Mouse (Mus musculus) urinary bladder, postnatal 4 days (tissue): ENCODE results near the gene Tbx21.

Source experiments
- DNase-seq, 2 experiments: peaks; one replicate each; pipeline ENCODE4 v3.0.0; 2021 to 2022; ENCODE audit warnings: low spot score in 2 of 2

Gene Tbx21

GRCm38 (mm10) chr11:97132185-97132584 is 17.1 kb upstream of the Tbx21 start:
- DNase-seq: no peak

DNA sequence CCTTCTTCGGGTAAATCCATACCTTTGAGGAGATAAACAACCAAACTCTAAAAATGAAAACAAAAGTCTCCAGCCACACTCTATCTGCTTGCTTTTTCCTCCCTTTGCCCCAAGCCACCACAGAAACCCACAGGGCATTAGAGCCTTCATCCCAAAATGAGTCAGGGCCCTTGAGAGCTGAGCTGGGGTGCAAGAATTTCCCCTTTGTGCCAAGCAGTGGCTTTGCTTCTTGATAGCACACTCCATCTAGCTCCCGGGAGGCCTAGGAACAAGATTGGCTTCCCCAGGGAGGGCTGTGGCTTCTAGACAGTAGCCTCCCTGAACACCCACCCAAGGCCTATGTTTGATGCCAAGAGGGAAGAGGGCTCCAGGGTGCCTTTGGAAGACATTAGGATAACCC is 16.6 kb upstream of the Tbx21 start:
- no peak for DNase-seq

- DNase-seq: no peak
Observed at GRCm38 (mm10) chr11:97130318-97130717, 15.2 kb upstream of the Tbx21 start.

DNA sequence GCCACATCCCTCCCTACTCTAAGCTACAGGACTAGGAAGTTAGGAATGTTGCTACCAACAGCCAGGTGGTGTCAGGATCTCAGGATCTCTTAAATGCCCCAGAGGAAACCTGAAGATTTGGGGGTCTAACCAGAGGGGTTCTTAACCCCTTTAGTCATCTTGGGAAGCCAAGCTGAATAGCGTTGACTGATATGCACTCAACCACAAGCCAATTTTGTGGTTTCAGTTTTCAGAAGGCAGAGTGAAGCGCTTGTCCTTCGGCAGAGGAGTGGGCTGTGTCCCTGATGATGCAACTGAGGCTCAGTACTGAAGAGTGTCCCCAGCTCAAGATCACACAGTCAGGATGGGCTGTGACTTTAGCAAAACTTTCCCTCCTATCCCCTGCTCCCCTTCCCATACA is 13.8 kb upstream of the Tbx21 start:
- DNase-seq: no peak

DNA sequence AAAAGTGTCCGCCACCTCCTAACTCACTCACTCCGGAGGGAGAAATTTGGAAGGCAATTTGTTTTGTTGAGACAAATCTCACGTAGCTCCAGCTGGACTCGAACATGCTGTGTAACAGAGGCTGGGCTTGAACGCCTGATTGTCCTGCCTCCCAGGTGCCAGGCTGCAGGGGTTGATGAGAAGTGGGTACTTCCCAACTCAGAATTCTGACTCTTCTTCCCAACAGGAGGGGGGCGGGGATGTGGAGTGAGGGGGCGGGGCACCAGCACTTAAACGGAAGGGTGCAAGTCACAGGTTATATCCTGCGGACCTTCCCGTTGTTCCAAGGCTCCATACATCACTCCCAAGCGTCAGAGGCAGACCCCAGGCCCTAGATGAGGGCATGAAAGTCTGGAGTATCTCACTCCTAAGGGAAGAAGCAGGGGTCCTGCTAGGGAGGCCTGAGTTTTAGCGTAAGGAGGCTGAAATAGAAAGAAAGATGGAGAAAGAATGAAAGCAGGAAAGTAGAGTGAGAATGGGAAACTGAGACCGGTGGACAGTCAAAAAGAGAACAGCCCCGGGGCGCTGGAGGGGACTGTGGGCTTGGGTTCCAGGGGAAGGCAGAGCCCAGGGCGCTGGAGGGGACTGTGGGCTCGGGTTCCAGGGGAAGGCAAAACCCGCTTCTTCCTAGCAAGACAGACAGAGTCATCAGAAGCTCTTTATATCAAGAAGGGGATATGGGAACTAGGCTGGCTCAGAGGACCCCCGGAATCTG is 12.5 kb upstream of the Tbx21 start:
- DNase-seq: no peak

GRCm38 (mm10) chr11:97126645-97127468 is 11.7 kb upstream of the Tbx21 start:
- no peak for DNase-seq

DNA sequence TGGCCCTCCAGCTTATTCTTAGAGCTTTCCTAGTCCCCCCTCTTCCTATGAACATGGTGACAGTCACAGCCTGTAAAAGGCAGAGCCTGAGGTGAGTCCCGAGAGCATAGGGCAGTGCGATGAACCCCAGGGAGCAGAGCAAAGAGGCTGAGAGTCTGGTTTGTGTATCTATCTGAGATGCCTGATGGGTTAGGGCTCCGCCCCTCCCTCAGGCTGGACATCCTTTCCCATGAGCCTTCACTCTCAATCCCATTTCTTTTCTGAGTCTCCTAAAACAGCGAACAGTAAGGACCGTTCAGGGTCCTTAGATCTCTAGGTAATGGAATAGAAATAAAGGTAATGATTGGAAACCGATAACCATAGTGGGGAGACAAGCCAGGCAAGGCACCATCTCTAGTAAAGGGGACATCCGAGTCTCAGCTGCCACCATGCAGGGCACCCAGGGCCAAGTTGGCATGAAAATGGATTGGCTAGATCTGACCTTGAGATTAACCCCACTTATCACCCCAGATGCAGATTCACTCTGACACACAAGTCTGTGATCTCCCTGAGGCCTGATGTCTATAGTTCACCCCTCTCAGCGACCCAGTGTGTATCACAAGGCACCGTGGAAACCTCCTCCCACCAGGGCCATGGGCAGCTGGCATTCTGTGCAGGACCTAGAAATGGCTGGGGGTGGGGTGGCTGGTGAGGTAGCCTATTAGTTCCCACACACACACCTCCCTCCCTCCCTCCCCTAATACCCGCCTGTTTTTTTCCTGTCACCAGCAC is 9.3 kb upstream of the Tbx21 start:
- no peak for DNase-seq

GRCm38 (mm10) chr11:97123282-97123890 is 8.3 kb upstream of the Tbx21 start:
- DNase-seq: no peak

GRCm38 (mm10) chr11:97120641-97121040 is 5.5 kb upstream of the Tbx21 start:
- DNase-seq: no peak

DNA sequence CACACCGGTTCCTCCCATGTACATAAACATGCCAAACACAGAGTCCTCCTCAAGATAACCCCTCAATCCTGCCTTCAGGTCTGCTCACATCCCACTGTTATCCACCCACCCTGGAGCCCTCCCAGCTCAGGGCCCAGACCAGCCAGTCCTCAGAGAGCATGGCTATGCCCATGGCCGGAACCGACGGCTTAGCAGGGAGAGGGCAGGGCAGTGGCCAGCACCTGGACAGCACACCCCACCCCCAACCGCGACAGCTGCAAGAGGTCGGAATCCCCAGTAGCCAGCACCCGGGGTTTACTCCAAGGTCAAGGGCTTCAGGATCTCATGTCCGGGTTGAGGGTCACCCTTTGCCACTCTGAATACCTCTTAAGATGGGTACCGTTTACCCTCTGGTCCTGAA is 5.1 kb upstream of the Tbx21 start:
- DNase-seq: no peak

- no peak for DNase-seq
Observed at GRCm38 (mm10) chr11:97115797-97116196, 666 bp upstream of the Tbx21 start.

DNA sequence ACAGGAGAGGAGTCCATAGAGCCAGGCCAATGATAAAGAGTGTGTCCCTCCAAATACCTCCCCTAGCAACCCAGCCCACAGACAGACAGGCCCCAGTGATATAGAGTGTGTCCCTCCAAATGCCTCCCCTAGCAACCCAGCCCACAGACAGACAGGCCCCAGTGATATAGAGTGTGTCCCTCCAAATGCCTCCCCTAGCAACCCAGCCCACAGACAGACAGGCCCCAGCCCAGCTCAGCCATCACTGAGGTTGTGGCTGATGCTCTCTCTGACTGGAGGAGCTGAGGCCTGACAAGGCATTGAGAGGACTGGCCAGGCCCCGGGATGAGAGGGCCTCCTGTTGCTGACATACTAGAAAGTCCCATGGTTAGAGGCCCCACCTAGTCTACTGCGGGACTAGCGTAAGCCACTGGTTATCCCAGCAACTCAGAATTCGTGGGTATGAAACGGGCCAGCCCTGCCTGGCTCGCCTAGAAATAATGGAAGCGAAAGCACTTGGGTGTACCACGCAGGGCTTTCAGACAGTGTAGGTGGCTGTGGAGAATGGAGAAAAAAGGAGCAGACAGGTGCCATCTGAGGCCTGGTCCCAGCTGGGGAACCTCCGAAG is 2.5 kb downstream of the Tbx21 start:
- no peak for DNase-seq

GRCm38 (mm10) chr11:97108976-97109375 is 6.2 kb downstream of the Tbx21 start:
- DNase-seq: no peak

DNA sequence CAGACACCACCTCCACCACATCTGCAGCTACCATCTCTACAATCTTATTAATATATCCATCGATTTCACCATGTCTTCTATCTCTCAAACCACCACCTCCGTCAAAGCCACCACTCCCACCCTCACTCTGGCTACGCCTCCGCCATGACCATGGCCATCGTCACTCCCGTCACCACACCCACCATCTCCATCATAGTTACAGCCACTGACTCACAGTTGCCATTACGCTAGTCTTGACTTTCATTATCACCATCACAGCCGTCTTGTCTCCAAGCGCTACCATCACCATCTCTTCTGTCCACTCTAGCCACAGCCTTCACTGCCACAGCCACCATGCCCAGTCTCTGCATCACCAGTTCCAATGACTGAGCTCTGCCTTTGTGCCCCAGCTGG is 11.0 kb downstream of the Tbx21 start:
- DNase-seq: no peak

DNA sequence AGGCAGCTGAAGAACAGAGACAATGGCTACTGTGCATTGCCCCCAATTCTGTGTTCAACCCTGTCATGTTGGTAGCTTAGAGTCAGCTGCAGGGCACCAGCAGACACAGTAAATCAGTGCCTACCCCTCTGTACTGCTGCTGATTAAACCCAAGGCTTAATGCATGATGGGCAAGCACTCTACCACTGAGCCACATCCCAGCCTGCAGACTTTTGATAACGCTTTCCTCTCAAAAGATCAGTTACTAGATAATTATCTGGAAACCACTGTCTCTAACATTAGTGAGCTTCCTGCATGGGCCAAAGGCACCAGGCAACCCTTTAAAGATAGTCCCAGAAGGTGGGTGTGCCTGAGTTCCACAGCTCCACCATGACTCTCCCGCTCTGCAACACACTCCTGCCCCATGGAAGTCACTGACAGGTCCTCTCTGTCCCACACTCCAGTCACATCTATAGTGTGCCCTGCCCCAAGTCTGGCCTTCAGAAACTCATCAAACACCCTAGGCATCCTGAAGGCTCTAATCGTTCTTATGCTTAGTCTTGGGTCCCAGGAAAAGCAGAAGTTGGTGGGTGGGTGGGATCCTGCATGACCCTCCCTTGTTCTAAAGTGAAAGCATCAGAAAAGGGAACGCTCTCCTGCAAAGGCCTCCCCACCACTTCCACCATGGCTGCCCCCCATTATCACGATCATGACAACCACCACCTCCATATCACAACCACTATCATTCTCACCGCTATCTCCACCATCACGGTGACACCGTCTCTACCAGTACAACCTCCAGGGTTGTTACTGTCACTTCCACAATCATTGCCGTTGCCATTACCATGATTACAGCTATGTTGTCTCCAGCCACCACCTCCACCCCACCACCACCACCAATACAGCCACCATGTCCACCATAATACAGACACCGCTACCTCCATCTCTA is 11.7 kb downstream of the Tbx21 start:
- no peak for DNase-seq

DNA sequence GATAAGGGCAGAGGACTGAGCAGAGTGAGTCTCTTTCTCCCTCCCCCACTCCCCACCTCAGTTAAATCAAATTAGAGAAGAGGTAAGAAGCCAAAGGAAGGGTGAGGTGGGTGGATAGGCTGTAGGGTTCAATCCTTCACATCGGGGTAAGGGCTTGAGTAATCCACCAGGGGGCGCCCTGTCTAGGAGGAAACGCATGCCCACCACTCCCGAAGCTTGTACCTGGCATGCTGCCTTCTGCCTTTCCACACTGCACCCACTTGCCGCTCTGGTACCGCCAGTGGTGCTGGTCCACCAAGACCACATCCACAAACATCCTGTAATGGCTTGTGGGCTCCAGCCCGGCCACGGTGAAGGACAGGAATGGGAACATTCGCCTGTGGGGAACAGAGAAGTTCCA is 13.4 kb downstream of the Tbx21 start:
- peak; percentile 44 to 71 for DNase-seq

DNA sequence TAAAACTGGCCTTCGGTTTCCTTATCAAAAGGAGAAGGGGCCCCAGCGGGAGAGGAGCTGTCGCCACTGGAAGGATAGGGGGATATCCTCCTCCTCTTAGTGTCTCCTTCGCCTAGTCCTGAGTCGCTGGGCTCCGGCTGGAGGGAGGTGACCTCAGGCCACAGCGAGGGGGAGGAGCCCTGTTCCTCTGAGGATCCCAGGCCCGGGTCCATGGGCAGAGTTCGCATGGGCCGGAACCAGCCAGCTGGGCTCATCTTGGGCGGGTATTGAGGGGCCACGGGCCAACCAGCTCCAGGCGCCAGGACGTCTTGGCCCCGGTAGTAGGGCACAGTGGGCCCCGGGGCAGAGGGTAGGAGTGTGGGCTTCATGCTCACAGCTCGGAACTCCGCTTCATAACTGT is 16.3 kb downstream of the Tbx21 start:
- no peak for DNase-seq

- no peak for DNase-seq
Observed at GRCm38 (mm10) chr11:97094600-97094999, 20.5 kb downstream of the Tbx21 start.

GRCm38 (mm10) chr11:97086365-97086764 is 28.8 kb downstream of the Tbx21 start:
- DNase-seq: no peak

- DNase-seq: no peak
Observed at GRCm38 (mm10) chr11:97084821-97085505, 30.2 kb downstream of the Tbx21 start.
